Mouse (Mus musculus): ENCODE data around the gene Stard7.

DNA sequence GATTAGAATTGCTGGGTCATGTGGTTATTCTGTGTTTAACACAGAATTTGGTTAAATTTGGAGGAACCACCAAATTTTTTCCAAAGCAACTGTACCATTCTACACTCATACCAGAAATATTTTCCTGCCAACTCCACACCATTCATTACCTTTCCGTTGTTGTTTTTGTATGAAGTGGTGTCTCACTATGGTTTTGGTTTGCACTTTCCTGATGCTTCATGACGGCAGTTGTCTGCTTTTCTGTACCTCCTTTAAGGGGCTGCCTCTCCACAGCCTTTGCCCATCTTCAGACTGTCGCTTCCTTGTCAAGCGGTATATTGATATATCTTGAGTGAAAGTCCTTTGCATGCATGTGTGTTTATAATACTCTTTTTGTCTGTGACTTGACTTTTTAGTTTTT lies 42.8 kb downstream of the Stard7 start:
- TF ChIP-seq NANOG (IDR thresholded peaks at IDR 0.05; ENCODE audit: borderline replicate concordance, low read length) (no peak), CTCF (conservative IDR thresholded peaks at IDR 0.05; ENCODE audit: low read length) (no peak), POU5F1 (IDR thresholded peaks at IDR 0.05; ENCODE audit: borderline replicate concordance, low read length) (no peak)
